Mouse (Mus musculus) lung, postnatal 14 days (tissue): ENCODE data around the gene Filip1.
A peak's percentile ranks its signal among the peaks of the same experiment; 100 is the strongest.
"Not testable (repeated sequence)": the region's sequence is repeated elsewhere in the genome, so short reads cannot be mapped to it uniquely, and the experiment has no call there.

Experiments used
- DNase-seq: peaks from one replicate; pipeline ENCODE4 v3.0.0; 2021

Filip1 gene

GRCm38 (mm10) chr9:80012751-80013150, at the start of gene Filip1:
Filip1 (minus strand) TSS chr9:80012851.
- DNase-seq: no peak

GRCm38 (mm10) chr9:80057690-80058089, 45.0 kb upstream of the Filip1 start:
- no peak for DNase-seq

- DNase-seq: no peak
Observed at GRCm38 (mm10) chr9:80052951-80053350, 40.3 kb upstream of the Filip1 start.

GRCm38 (mm10) chr9:80049271-80049670, 36.6 kb upstream of the Filip1 start:
- not testable (repeated sequence) for DNase-seq

GRCm38 (mm10) chr9:80044301-80044700, 31.6 kb upstream of the Filip1 start:
- DNase-seq: not testable (repeated sequence)

- no peak for DNase-seq
Observed at GRCm38 (mm10) chr9:80039296-80039815, 26.7 kb upstream of the Filip1 start.

- DNase-seq: no peak
Observed at GRCm38 (mm10) chr9:80037997-80038383, 25.3 kb upstream of the Filip1 start.

GRCm38 (mm10) chr9:80037262-80037996, 24.8 kb upstream of the Filip1 start:
- peak; percentile 25 for DNase-seq

GRCm38 (mm10) chr9:80026581-80027021, 13.9 kb upstream of the Filip1 start:
- DNase-seq: no peak

- DNase-seq: peak; percentile 81
Observed at GRCm38 (mm10) chr9:80026017-80026416, 13.4 kb upstream of the Filip1 start.

- DNase-seq: not testable (repeated sequence)
Observed at GRCm38 (mm10) chr9:80025347-80025746, 12.7 kb upstream of the Filip1 start.

- peak; percentile 28 for DNase-seq
Observed at GRCm38 (mm10) chr9:80022821-80023220, 10.2 kb upstream of the Filip1 start.

- no peak for DNase-seq
Observed at GRCm38 (mm10) chr9:80021648-80022047, 9.0 kb upstream of the Filip1 start.

GRCm38 (mm10) chr9:80020429-80020828, 7.8 kb upstream of the Filip1 start:
- DNase-seq: no peak

GRCm38 (mm10) chr9:80012016-80012415, 635 bp downstream of the Filip1 start:
- DNase-seq: no peak

- DNase-seq: peak; percentile 90
Observed at GRCm38 (mm10) chr9:80002394-80003188, 10.1 kb downstream of the Filip1 start.

GRCm38 (mm10) chr9:79997282-79997681, 15.4 kb downstream of the Filip1 start:
- no peak for DNase-seq

GRCm38 (mm10) chr9:79994296-79994695, 18.4 kb downstream of the Filip1 start:
- DNase-seq: no peak

GRCm38 (mm10) chr9:79993066-79993465, 19.6 kb downstream of the Filip1 start:
- no peak for DNase-seq

GRCm38 (mm10) chr9:79990456-79991017, 22.1 kb downstream of the Filip1 start:
- no peak for DNase-seq

GRCm38 (mm10) chr9:79989703-79990102, 22.9 kb downstream of the Filip1 start:
- no peak for DNase-seq

GRCm38 (mm10) chr9:79989061-79989460, 23.6 kb downstream of the Filip1 start:
- no peak for DNase-seq

GRCm38 (mm10) chr9:79983244-79983643, 29.4 kb downstream of the Filip1 start:
- DNase-seq: no peak
